Mouse (Mus musculus) kidney, adult 2 months (tissue): ENCODE data around the gene Zfp423.

ENCODE experiments used
- CTCF ChIP-seq: fragments of 200-500 bp; conservative IDR thresholded peaks from 2 replicates; pipeline ENCODE4 v1.5.1; 2011; ENCODE audit warnings: low read depth, mild to moderate bottlenecking, control low read depth, low read length, moderate library complexity, mixed read lengths; ENCODE audit not compliant: insufficient read depth, insufficient read length
- POLR2A ChIP-seq: fragments of 200-500 bp; IDR thresholded peaks from one replicate; pipeline ENCODE4 v1.6.1; 2011; ENCODE audit warnings: low read depth, low read length, control low read depth

DNA sequence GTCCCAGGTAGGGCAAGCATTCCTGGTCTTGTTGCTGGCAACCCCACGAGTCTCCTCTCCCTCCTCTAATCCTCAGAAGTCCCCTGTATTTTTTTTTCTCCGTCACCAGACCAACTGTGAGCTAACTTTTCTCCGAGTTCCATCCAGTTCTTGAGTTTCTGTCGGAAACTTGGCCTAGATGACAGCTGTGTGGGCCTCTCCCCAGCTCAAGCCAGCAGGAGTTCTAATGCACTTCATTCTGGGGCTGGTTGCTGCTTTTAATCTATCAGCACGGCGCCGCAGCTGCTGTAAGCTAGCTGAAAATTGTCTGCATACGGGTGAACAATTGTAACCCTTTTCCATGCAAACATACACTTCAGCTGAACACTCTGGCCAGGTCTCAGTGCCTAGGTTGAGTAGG is 236.4 kb downstream of the Zfp423 start:
- TF ChIP-seq CTCF (no peak), POLR2A (no peak)
